Mouse (Mus musculus): ENCODE data around the gene Rhox3a. TPM values are rescaled to one million over a fixed set of nuclear protein-coding genes. Genes with fewer than 3 reads are reported as not detected.
"Not testable (repeated sequence)": the region's sequence is repeated elsewhere in the genome, so short reads cannot be mapped to it uniquely, and the experiment has no call there.

Gene Rhox3a
- total RNA-seq (2017): not detected in 3 replicates

DNA sequence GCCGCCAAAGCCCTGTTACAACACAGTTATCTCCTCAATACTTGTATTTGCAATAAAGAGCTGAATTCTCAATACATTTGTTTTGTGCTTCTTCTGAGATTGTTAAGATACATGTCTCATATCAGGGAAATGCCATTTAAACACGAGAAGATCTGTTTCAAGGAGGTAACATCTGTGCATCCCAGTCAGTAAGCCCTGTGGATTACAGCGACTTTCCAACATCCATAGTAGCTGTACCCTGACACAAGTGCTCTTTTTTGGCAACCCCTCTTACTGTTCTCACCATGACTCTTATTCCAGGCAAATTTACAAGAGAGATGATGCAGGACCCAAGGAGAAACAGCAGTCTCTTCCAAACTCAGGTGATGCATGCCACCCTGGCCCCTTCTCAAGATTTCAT, at the start of gene Rhox3a:
Rhox3a (plus strand) TSS at position 301 of the 400 bp plus-strand sequence.
- ATAC-seq (replicated peaks; ENCODE audit: insufficient number of reproducible peaks, low FRiP score, low TSS enrichment, poor library complexity, severe bottlenecking): not testable (repeated sequence)

DNA sequence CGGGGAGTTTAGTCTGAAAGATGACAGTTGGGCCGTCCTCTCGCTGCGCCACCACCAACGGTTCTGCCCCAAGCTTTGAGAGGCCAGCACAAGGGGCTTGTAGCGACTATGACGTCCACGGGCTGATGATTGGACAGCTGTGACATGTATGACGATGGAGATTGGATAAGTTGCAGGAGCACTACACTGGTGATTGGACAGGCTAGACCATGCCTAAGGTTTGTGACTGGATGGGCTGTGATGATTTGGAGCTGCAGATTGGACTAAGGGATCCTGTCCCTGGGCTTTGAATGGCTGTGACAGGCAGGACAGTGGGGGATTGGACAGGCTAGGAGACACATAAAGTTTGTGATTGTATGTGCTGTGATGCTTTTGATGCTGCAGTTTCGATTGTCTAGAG, 38.8 kb upstream of the Rhox3a start, which contains the start of gene Gm9:
Gm9 (minus strand) TSS at position 101 of the 400 bp plus-strand sequence.
- ATAC-seq (replicated peaks; ENCODE audit: insufficient number of reproducible peaks, low FRiP score, low TSS enrichment, poor library complexity, severe bottlenecking): no peak

DNA sequence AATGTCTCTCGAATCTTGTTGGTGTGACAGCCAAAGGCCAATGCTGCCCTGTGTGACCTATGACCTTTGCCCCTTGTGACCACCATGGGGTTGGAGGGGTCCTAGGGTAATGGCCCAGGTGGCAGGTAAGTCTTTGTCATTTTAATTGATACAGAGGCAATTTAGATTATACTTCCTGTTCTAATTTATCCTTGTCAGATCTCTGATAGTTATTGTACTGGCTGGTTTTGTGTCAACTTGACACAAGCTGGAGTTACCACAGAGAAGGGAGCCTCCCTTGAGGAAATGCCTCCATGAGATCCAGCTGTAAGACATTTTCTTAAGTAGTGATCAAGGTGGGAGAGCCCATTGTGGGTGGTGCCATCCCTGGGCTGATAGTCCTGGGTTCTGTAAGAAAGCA, 27.6 kb upstream of the Rhox3a start, which contains the start of gene Rhox1:
Rhox1 (minus strand) TSS at position 101 of the 400 bp plus-strand sequence.
- ATAC-seq (replicated peaks; ENCODE audit: insufficient number of reproducible peaks, low FRiP score, low TSS enrichment, poor library complexity, severe bottlenecking): not testable (repeated sequence)

DNA sequence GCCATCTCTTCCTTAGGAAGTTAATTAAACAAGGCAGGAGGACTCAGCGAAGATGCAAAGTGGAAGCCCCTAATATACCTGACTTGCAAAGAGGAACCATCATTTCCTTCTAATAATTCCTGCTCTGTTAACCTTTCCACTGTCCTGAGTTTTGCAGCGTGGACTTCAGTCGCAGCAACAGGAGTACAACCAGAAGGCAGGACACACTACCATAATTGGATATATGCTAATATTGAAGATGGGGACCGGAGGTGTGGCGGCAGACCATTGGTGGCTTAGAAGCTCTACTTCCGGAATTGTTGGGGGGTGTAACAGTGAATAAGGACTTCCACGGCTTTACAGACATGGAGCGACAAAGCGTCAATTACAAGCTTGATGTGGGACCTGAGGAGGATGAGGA, 5.0 kb upstream of the Rhox3a start, which contains the start of gene Rhox2a:
Rhox2a (plus strand) TSS at position 301 of the 400 bp plus-strand sequence.
- not testable (repeated sequence) for ATAC-seq (replicated peaks; ENCODE audit: insufficient number of reproducible peaks, low FRiP score, low TSS enrichment, poor library complexity, severe bottlenecking)

GRCm38 (mm10) chrX:37265038-37265437, 15.3 kb downstream of the Rhox3a start, which contains the start of gene Rhox4a:
Rhox4a (plus strand) TSS chrX:37265338.
- ATAC-seq (replicated peaks; ENCODE audit: insufficient number of reproducible peaks, low FRiP score, low TSS enrichment, poor library complexity, severe bottlenecking): not testable (repeated sequence)

Other genes with a start within 250 kb of the Rhox3a start
- gene Sowahd, start 201.1 kb upstream of the Rhox3a start, total RNA-seq (2017): not detected in 3 replicates
- gene Rpl39, start 164.5 kb upstream of the Rhox3a start, total RNA-seq (2017): 1,433 to 1,582 TPM (median 1,501 TPM) in 3 replicates
- gene Upf3b, start 139.6 kb upstream of the Rhox3a start, total RNA-seq (2017): 27.2 to 44.4 TPM (median 41.0 TPM) in 3 replicates
- 31.6 to 37.5 TPM (median 35.5 TPM) in 3 replicates for gene Nkap, start 123.1 kb upstream of the Rhox3a start, total RNA-seq (2017)
- not detected in 3 replicates for gene Akap14, start 81.1 kb upstream of the Rhox3a start, total RNA-seq (2017)
- gene Ndufa1, start 58.8 kb upstream of the Rhox3a start, total RNA-seq (2017): 127 to 140 TPM (median 128 TPM) in 3 replicates
- 0.29 to 2.1 TPM (median 2.0 TPM) in 3 replicates for gene Rnf113a1, start 58.7 kb upstream of the Rhox3a start, total RNA-seq (2017)
- not detected in 3 replicates for gene Gm9, start 38.9 kb upstream of the Rhox3a start, total RNA-seq (2017)
- not detected in 3 replicates for gene Rhox1, start 27.7 kb upstream of the Rhox3a start, total RNA-seq (2017)
- not detected in 3 replicates for gene Rhox2a, start 4.9 kb upstream of the Rhox3a start, total RNA-seq (2017)
- not detected in 3 replicates for gene Rhox4a, start 15.4 kb downstream of the Rhox3a start, total RNA-seq (2017)
- not detected in 3 replicates for gene Rhox3a2, start 130.1 kb downstream of the Rhox3a start, total RNA-seq (2017)
- 0.58 TPM in 1 of 3 replicates, not detected in the others for gene Rhox4a2, start 140.9 kb downstream of the Rhox3a start, total RNA-seq (2017)
- not detected in 3 replicates for gene Rhox2b, start 162.1 kb downstream of the Rhox3a start, total RNA-seq (2017)
- gene Rhox4b, start 182.6 kb downstream of the Rhox3a start, total RNA-seq (2017): not detected in 3 replicates
- not detected in 3 replicates for gene Rhox2c, start 203.8 kb downstream of the Rhox3a start, total RNA-seq (2017)
- not detected in 3 replicates for gene Rhox3c, start 208.7 kb downstream of the Rhox3a start, total RNA-seq (2017)
- gene Rhox4c, start 230.4 kb downstream of the Rhox3a start, total RNA-seq (2017): not detected in 3 replicates
- not detected in 3 replicates for gene Rhox2d, start 243.5 kb downstream of the Rhox3a start, total RNA-seq (2017)